Mouse (Mus musculus) colon, adult 2 months (tissue): ENCODE results near the gene Dcaf12. TPM values are rescaled to one million over a fixed set of nuclear protein-coding genes. Genes with fewer than 3 reads are reported as not detected.

Experiments
- polyA plus RNA-seq: library from polyadenylated mRNA; depleted of rRNA; stranded (reverse); fragments of >200 nt; gene quantifications from 2 replicates; pipeline ENCODE4 v1.2.3, GENCODE M21; 2012; rRNA removed

Gene Dcaf12
- 20.4 and 29.3 TPM in 2 replicates for polyA plus RNA-seq

DNA sequence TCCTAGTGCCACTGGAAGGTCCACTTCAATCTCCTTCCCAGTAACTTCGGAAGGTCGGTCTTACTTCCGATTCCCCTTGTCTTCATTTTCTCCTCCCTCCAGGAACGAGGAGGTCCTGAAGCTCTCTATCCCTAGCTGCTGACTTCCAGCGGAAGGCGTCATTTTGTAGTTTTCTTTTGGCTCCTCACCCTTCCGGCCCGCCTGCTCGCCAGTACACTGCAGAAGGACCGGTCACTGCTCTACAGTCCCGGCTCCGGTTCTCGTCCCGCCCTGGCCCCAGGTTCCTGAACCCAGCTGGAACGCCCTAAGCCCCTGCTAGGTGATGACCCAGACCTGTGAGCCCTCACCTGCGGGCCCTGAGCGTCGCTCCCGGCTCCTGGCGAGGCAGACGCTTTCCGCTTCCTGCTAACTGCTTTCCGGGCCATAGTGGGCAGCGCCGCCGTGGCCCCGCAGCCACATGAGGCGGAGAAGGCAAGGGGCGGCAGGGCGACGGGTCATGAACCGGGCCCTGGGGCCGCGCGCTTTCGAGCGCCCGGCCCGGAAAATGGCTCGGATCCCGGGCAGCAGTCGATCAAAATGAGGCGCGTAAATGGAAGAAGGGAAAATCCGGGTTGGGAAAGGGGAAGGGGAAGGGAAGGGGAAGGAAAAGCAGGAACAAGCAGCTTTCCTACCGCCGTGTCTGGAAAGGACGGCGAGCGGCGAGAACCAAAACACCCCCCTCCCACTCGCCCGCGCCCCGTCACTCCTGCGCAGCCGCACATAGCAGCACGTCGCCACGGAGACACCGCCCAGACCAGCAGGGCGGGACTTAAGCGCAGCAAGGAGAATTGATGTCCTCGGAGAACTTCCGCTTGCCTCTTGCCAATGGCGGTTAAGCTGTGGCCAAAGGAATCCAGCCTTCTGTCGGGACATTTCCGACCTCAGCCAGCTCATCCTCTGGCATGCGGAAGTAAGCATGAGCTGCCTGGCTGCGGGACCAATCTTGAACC, at the start of gene Dcaf12:
Gene Dcaf12, minus strand, starts transcription at position 749 of the 989 bp plus-strand sequence.

DNA sequence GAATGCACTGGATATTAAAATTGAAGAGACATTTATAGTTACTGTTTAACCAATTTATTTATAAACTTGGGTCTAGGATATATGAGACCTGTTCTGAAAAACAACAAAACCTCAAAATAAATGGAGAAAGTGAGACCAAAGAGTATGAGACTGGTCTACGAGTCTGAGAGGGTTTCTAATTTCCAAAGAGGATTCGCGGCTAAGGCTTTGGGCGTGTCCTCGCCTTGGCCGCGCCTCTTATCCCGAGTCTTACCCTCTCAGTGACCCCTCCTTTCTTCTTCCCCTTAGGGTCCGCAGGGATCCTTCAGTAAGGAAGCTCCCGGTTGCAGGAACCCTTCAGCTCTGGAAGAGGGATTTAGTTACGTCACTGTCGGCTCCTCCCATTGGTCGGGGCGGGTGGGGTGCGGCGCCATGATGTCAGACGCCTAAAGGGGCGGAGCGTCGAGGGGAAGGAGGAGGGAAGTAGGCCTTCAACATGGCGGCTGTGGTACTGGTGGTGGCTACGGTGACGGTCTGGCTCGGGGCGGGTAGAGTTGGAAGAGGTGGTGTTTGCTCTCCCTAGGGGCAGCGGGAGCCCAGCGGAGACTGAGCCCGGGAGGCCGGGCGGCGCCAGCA, 34.0 kb upstream of the Dcaf12 start, which contains the start of gene Ubap1:
Gene Ubap1, plus strand, starts transcription at position 413 of the 615 bp plus-strand sequence.

DNA sequence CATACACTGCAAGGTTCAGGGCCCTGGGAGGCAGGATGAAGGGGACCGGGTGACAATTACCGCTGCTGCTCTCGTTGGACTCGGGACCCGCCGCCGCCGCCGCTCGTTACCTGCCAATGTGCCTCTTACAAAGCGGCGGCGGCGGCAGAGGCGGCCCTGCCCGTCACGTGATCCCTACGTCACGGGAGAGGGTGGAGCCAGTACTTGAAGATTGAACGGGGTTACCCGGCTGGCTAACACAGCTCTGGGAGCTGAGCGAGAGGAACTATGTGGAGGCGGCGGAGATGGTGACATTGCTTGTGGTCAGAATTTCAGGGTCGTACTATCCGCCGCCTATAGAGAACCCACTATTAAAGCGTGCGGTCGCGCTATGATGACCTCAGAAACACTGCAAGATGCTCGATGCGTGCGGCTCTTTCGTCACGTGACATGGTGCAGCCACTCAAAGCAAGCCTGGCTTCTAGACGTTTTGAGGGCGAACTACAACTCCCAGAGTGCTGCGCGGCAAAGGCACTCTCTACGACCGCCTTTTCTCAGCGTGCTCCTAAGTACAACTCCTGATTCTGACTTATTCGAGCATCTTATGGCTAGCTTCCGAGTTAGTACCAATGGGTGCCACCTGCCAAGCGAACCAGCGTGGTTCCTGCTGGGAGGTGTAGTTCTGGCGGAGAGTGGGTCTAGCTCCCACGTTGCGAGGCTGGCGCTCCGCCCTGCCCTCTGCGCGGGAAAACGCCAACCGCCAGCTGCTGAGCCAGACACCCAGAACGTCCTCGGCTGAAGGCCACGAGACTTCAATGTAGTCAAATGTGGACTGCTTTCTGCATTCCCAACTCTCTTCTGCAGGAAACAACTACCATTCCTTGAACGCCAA, 39.5 kb downstream of the Dcaf12 start, which contains the start of gene Ubap2:
Gene Ubap2, minus strand, starts transcription at position 165 of the 871 bp plus-strand sequence.

Other genes starting within 250 kb of the Dcaf12 start
- 0.35 and 0.41 TPM in 2 replicates for gene Aqp3, start 216.7 kb downstream of the Dcaf12 start, polyA plus RNA-seq
- gene Nol6, start 190.4 kb downstream of the Dcaf12 start, polyA plus RNA-seq = 26.9 and 27.3 TPM in 2 replicates
- 49.2 and 51.6 TPM in 2 replicates for gene Ube2r2, start 179.1 kb downstream of the Dcaf12 start, polyA plus RNA-seq
- gene Ubap2, start 39.7 kb downstream of the Dcaf12 start, polyA plus RNA-seq = 77.6 and 78.5 TPM in 2 replicates
- gene Ubap1, start 34.1 kb upstream of the Dcaf12 start, polyA plus RNA-seq = 21.7 and 22.6 TPM in 2 replicates
- 1.3 and 1.6 TPM in 2 replicates for gene Kif24, start 150.0 kb upstream of the Dcaf12 start, polyA plus RNA-seq
- gene Nudt2, start 150.3 kb upstream of the Dcaf12 start, polyA plus RNA-seq = 9.8 and 11.4 TPM in 2 replicates
- gene AI464131, start 188.2 kb upstream of the Dcaf12 start, polyA plus RNA-seq = 11.0 and 12.8 TPM in 2 replicates
- gene 1110017D15Rik, start 202.4 kb upstream of the Dcaf12 start, polyA plus RNA-seq = 0.23 TPM in 1 of 2 replicates, not detected in the other